Mouse (Mus musculus): ENCODE data around the gene Vmn1r58. TPM values are rescaled to one million over a fixed set of nuclear protein-coding genes. Genes with fewer than 3 reads are reported as not detected.
"Not testable (repeated sequence)": the region's sequence is repeated elsewhere in the genome, so short reads cannot be mapped to it uniquely, and the experiment has no call there.

Gene Vmn1r58
- not detected for total RNA-seq (2022)

GRCm38 (mm10) chr7:5413296-5413695 is at the start of gene Vmn1r58:
Gene Vmn1r58 (minus strand): TSS chr7:5413396.
- not testable (repeated sequence) for DNase-seq (ENCODE audit: low spot score in 2 of 2)

GRCm38 (mm10) chr7:5456674-5457073 is 43.5 kb upstream of the Vmn1r58 start, which contains the start of gene Vmn1r59:
Gene Vmn1r59 (minus strand): TSS chr7:5456774.
- no peak for DNase-seq (ENCODE audit: low spot score in 2 of 2)

DNA sequence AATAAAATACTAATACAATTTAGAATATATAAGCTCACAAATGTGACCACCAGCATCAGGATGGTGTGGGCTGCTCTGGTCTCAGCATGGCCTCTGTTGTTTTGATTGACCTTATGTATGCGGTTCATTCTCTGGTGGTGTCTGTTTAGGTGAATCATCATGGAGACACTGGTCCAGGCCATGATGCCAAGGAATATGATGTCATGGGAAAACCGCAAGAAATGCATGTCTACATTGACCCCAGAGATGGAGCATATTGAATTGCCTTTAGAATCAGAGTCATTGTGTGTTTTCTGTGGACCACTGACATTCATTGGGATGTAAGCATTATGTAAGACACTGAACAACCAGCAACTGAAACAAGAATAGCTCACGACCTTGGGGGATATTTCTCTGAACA is 40.8 kb upstream of the Vmn1r58 start:
- DNase-seq (ENCODE audit: low spot score in 2 of 2) = not testable (repeated sequence)

DNA sequence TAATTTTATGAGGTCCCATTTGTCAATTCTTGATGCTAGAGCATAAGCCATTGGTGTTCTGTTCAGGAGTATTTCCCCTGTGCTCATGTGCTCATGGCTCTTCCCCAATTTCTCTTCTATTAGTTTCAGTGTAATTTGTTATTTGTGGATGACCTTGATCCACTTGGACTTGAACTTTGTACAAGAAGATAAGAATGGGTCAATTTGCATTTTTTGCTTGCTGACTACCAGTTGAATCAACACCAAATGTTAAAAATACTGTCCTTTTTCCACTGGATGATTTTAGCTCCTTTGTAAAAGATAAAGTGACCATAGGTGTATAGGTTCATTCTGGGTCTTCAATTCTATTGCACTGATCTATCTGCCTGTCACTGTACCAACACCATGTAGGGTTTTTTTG is 35.4 kb upstream of the Vmn1r58 start:
- DNase-seq (ENCODE audit: low spot score in 2 of 2) = no peak

DNA sequence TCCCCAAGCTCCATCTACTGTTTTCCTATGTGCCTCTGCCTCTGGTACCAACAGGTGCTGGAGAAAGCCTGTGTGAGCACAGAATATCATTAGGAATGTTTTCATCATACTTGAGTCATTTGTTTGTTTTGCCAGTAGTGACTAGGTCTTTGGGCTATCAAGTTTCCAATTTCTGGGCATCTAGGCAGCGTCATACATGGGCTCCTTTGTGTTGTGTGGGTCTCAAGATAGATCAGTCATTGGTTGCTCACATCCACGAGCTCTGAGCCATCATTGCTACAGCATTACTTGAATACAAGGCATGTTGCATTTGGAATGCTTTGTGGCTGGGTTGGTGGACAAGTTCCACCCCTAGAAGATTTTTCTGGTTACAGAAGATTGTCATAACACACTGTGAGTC is 7.0 kb downstream of the Vmn1r58 start:
- no peak for DNase-seq (ENCODE audit: low spot score in 2 of 2)

DNA sequence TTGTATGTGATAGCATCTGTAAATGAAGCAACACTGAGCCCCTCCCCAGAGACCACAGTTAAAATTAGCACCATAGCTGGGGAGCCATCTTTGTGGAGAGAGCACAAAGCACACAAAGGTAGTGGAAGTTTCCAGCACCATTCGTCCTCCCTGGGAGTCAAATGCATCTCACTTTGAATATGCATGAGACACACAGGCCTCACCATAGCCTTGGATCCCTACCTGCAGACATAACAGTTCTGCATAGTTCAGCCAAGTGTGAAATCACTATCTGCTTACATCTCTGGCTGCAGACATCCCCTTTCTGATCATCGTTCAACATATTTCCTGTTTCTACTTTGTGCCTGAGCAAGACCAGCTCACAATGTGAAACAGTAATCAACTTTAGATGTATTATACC is 46.5 kb downstream of the Vmn1r58 start:
- DNase-seq (ENCODE audit: low spot score in 2 of 2) = no peak

GRCm38 (mm10) chr7:5363599-5363998 is 49.6 kb downstream of the Vmn1r58 start:
- DNase-seq (ENCODE audit: low spot score in 2 of 2) = no peak

Other genes starting within 250 kb of the Vmn1r58 start
- not detected for gene Vmn1r56, start 216.6 kb downstream of the Vmn1r58 start, total RNA-seq (2022)
- gene Vmn1r57, start 194.9 kb downstream of the Vmn1r58 start, total RNA-seq (2022) = not detected
- not detected for gene Gm5065, start 62.9 kb downstream of the Vmn1r58 start, total RNA-seq (2022)
- not detected for gene Nlrp2, start 62.4 kb downstream of the Vmn1r58 start, total RNA-seq (2022)
- gene Vmn1r59, start 43.4 kb upstream of the Vmn1r58 start, total RNA-seq (2022) = not detected
- not detected for gene Vmn2r28, start 80.6 kb upstream of the Vmn1r58 start, total RNA-seq (2022)
- not detected for gene Vmn1r60, start 133.9 kb upstream of the Vmn1r58 start, total RNA-seq (2022)
- not detected for gene Vmn1r61, start 199.9 kb upstream of the Vmn1r58 start, total RNA-seq (2022)

Data from layer of hippocampus, adult 8-10 months (tissue).